Mouse (Mus musculus) CH12.LX (cell line): ENCODE results near the gene Nfatc2. TPM values are rescaled to one million over a fixed set of nuclear protein-coding genes. Genes with fewer than 3 reads are reported as not detected.

Source experiments
- DNase-seq: peaks from one replicate; pipeline ENCODE4 v3.0.0-alpha.2; 2013; ENCODE audit errors: extremely low read depth
- H3K27ac ChIP-seq: 2 replicates; pipeline ENCODE4 v1.5.1; 2012; ENCODE audit warnings: low read depth, mild to moderate bottlenecking, control low read depth, moderate library complexity; ENCODE audit not compliant: insufficient read depth
- H3K27me3 ChIP-seq: replicated peaks from 2 replicates; pipeline ENCODE3; 2012; ENCODE audit warnings: inconsistent platforms
- H3K36me3 ChIP-seq, 2 experiments: replicated peaks in 1 of 2; 2 replicates each; pipeline versions ENCODE3 to v1.6.1; 2012; ENCODE audit warnings: inconsistent platforms in 1 of 2, low read length in 1 of 2, mild to moderate bottlenecking in 1 of 2, mixed read lengths in 1 of 2, moderate library complexity in 1 of 2; ENCODE audit not compliant: control insufficient read depth in 1 of 2, insufficient read depth in 1 of 2
- H3K4me1 ChIP-seq, 2 experiments: 2 replicates each; pipeline ENCODE4 v1.6.1; 2012; ENCODE audit warnings: inconsistent platforms in 1 of 2, moderate library complexity in 1 of 2; ENCODE audit not compliant: insufficient read depth in 2 of 2, control insufficient read depth in 1 of 2
- H3K4me2 ChIP-seq: 2 replicates; pipeline ENCODE4 v1.6.1; 2012; ENCODE audit warnings: low read depth, mild to moderate bottlenecking, control low read depth; ENCODE audit not compliant: poor library complexity, insufficient read depth, severe bottlenecking
- H3K4me3 ChIP-seq, 3 experiments: fragments of 150-350 bp in 1 of 3; sonication (generic) in 1 of 3; replicated peaks in 1 of 3; 2 replicates each; pipeline versions ENCODE3 to v1.5.1; 2011 to 2012; ENCODE audit warnings: low read depth in 2 of 3, low read length in 2 of 3, mild to moderate bottlenecking in 2 of 3, moderate library complexity in 2 of 3, control low read depth in 1 of 3, improper control_type of control experiment in 1 of 3, inconsistent platforms in 1 of 3, mixed read lengths in 1 of 3; ENCODE audit not compliant: poor library complexity in 1 of 3
- H3K79me2 ChIP-seq: replicated peaks from 2 replicates; pipeline ENCODE4 v1.6.1; 2012; ENCODE audit warnings: mild to moderate bottlenecking, moderate library complexity; ENCODE audit not compliant: control insufficient read depth, poor library complexity, insufficient read depth, severe bottlenecking; ENCODE audit errors: extremely low read depth
- H3K9ac ChIP-seq: 2 replicates; pipeline ENCODE4 v1.6.1; 2012; ENCODE audit warnings: low read depth, mild to moderate bottlenecking, control low read depth, moderate library complexity; ENCODE audit not compliant: insufficient read depth
- H3K9me3 ChIP-seq: replicated peaks from 2 replicates; pipeline ENCODE3; 2012; ENCODE audit warnings: low read length, inconsistent platforms, mixed read lengths
- BHLHE40 ChIP-seq: IDR thresholded peaks from 2 replicates; pipeline ENCODE4 v1.6.1; 2011; ENCODE audit warnings: mild to moderate bottlenecking, low read depth, low read length, improper control_type of control experiment
- CHD1 ChIP-seq: IDR thresholded peaks from 2 replicates; pipeline ENCODE4 v1.6.1; 2012; ENCODE audit warnings: low read depth, low read length, improper control_type of control experiment, inconsistent platforms
- ELF1 ChIP-seq: IDR thresholded peaks from 2 replicates; pipeline ENCODE4 v1.6.1; 2014; ENCODE audit warnings: low read depth, mild to moderate bottlenecking, inconsistent platforms, low read length, improper control_type of control experiment
- HCFC1 ChIP-seq: IDR thresholded peaks from 2 replicates; pipeline ENCODE4 v1.6.1; 2012; ENCODE audit warnings: low read depth, mild to moderate bottlenecking, inconsistent platforms, low read length, improper control_type of control experiment
- IRF4 ChIP-seq: IDR thresholded peaks from 2 replicates; pipeline ENCODE4 v1.6.1; 2014; ENCODE audit warnings: low read depth, mild to moderate bottlenecking, inconsistent platforms, low read length, improper control_type of control experiment
- JUN ChIP-seq: IDR thresholded peaks from 2 replicates; pipeline ENCODE4 v1.6.1; 2011; ENCODE audit warnings: low read depth, mild to moderate bottlenecking, low read length, improper control_type of control experiment, moderate library complexity; ENCODE audit not compliant: insufficient read depth
- KAT2A ChIP-seq: IDR thresholded peaks from 2 replicates; pipeline ENCODE4 v1.6.1; 2012; ENCODE audit warnings: low read length, improper control_type of control experiment, inconsistent platforms; ENCODE audit not compliant: insufficient replicate concordance
- MAZ ChIP-seq: IDR thresholded peaks from 2 replicates; pipeline ENCODE4 v1.6.1; 2012; ENCODE audit warnings: low read depth, mild to moderate bottlenecking, inconsistent platforms, low read length, improper control_type of control experiment, moderate library complexity
- MEF2A ChIP-seq: IDR thresholded peaks from 2 replicates; pipeline ENCODE4 v1.6.1; 2014; ENCODE audit warnings: low read depth, mild to moderate bottlenecking, inconsistent platforms, low read length, improper control_type of control experiment, borderline replicate concordance
- MXI1 ChIP-seq: IDR thresholded peaks from 2 replicates; pipeline ENCODE4 v1.6.1; 2011; ENCODE audit warnings: mild to moderate bottlenecking, low read depth, low read length, improper control_type of control experiment
- MYC ChIP-seq: IDR thresholded peaks from 2 replicates; pipeline ENCODE4 v1.6.1; 2011; ENCODE audit warnings: low read depth, mild to moderate bottlenecking, improper control_type of control experiment, low read length
- NELFE ChIP-seq: IDR thresholded peaks from 2 replicates; pipeline ENCODE4 v1.6.1; 2011; ENCODE audit warnings: low read depth, low read length, improper control_type of control experiment
- NRF1 ChIP-seq: IDR thresholded peaks from 2 replicates; pipeline ENCODE4 v1.6.1; 2014; ENCODE audit warnings: low read depth, mild to moderate bottlenecking, inconsistent platforms, low read length, improper control_type of control experiment, moderate library complexity
- PAX5 ChIP-seq: IDR thresholded peaks from 2 replicates; pipeline ENCODE4 v1.6.1; 2012; ENCODE audit warnings: low read length, inconsistent platforms, mixed read lengths
- RAD21 ChIP-seq: IDR thresholded peaks from 2 replicates; pipeline ENCODE4 v1.6.1; 2011; ENCODE audit warnings: low read depth, mild to moderate bottlenecking, low read length, improper control_type of control experiment, moderate library complexity
- TBP ChIP-seq: conservative IDR thresholded peaks from 2 replicates; pipeline ENCODE4 v1.6.1; 2011; ENCODE audit warnings: low read depth, low read length, improper control_type of control experiment
- TCF12 ChIP-seq: IDR thresholded peaks from 2 replicates; pipeline ENCODE4 v1.6.1; 2014; ENCODE audit warnings: low read depth, mild to moderate bottlenecking, inconsistent platforms, low read length, improper control_type of control experiment
- USF1 ChIP-seq: IDR thresholded peaks from 2 replicates; pipeline ENCODE4 v1.6.1; 2014; ENCODE audit warnings: low read depth, mild to moderate bottlenecking, inconsistent platforms, low read length, improper control_type of control experiment
- ZKSCAN1 ChIP-seq: IDR thresholded peaks from 2 replicates; pipeline ENCODE4 v1.6.1; 2012; ENCODE audit warnings: low read depth, inconsistent platforms, low read length, improper control_type of control experiment, borderline replicate concordance
- ZMIZ1 ChIP-seq: IDR thresholded peaks from 2 replicates; pipeline ENCODE4 v1.6.1; 2012; ENCODE audit warnings: low read depth, mild to moderate bottlenecking, inconsistent platforms, low read length, improper control_type of control experiment
- ZNF384 ChIP-seq: IDR thresholded peaks from 2 replicates; pipeline ENCODE4 v1.6.1; 2012; ENCODE audit warnings: low read depth, low read length, improper control_type of control experiment, inconsistent platforms
- dilution Hi-C: fragments of 300-500 bp; cut with MboI; formaldehyde crosslinking; loops from 2 replicates; pipeline ENCODE4 v1.14.3; 2020; ENCODE audit warnings: low sequenced_read_pairs; ENCODE audit not compliant: extremely low pct_unique_long_range_greater_than_20kb, extremely low pct_ligation_motif_present
- in situ Hi-C: fragments of 300-500 bp; cut with MboI; formaldehyde crosslinking; loops from 3 replicates; pipeline ENCODE4 v1.14.3; 2019; ENCODE audit warnings: low sequenced_read_pairs, low pct_ligation_motif_present, low pct_unique_long_range_greater_than_20kb, mixed read lengths
- polyA plus RNA-seq: library from polyadenylated mRNA; unstranded; fragments of >175 nt; gene quantifications from 2 replicates; pipeline ENCODE4 v1.2.1, GENCODE M21; 2012; ENCODE audit warnings: low read depth; ENCODE audit not compliant: insufficient read length
- total RNA-seq, 2 experiments: library from RNA; depleted of rRNA; stranded (reverse); fragments of 300-350 nt in 1 of 2; fragments of >200 nt in 1 of 2; gene quantifications; 2 replicates each; pipeline ENCODE4 v1.2.3; 2012 to 2014

Nfatc2 gene
- total and polyA plus RNA-seq, 3 experiments: 1.8 to 4.8 (median 3.6) TPM

DNA sequence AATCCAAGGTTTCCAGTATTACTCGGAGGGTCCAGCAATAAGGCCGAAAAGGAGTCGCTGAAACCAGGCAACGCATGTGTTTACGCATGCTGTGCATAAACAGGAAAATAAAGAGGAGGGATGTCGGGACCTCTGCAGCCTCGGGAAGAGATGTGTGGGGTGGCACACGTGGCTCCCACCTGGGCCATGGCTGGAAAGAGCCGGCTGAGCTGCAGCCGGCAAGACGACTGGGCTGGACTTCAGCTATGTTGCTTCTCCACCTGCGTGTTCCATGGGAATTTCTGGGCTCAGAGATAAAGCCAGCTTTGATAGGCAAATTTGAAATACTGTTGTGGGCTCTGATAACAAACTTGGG, 907 bp upstream of the Nfatc2 start:
- TF ChIP-seq TBP: no peak
- no peak for TF ChIP-seq KAT2A
- TF ChIP-seq MXI1: no peak
- no peak for TF ChIP-seq CHD1
- no peak for TF ChIP-seq NELFE
- TF ChIP-seq PAX5: no peak
- no peak for TF ChIP-seq ZNF384
- no peak for TF ChIP-seq JUN
- no peak for TF ChIP-seq NRF1
- TF ChIP-seq BHLHE40: no peak
- Histone ChIP-seq H3K9ac (no peak overlapping the region), H3K4me2 (no peak overlapping the region), H3K4me3 (no peak overlapping the region), H3K79me2 (no peaks in the 10 kb centered on the region), H3K27ac (no peak overlapping the region), H3K36me3 (no peaks in the 10 kb centered on the region), H3K4me1 (peaks cover 0 to 26% of the 10 kb centered on the region in 2 experiments; a peak in 2 of 4 replicates), H3K9me3 (no peaks in the 10 kb centered on the region), H3K27me3 (no peaks in the 10 kb centered on the region)
- dilution Hi-C loops: no loop called here
- in situ Hi-C loops: no loop called here
- no peak for DNase-seq

- TF ChIP-seq MAZ: no peak
- no peak for TF ChIP-seq ZMIZ1
- TF ChIP-seq ELF1: no peak
- TF ChIP-seq, all 38 proteins: peak for 0
- DNase-seq: no peak
- H3K4me2 ChIP-seq: no peak overlapping the region
- no peaks in the 10 kb centered on the region for H3K9me3 ChIP-seq
- in situ Hi-C loops: no loop called here
- H3K79me2 ChIP-seq: no peaks in the 10 kb centered on the region
- peaks cover 2 to 24% of the 10 kb centered on the region in 2 experiments; a peak in 2 of 4 replicates for H3K4me1 ChIP-seq
- dilution Hi-C loops: no loop called here
- H3K4me3 ChIP-seq: no peak overlapping the region
- H3K36me3 ChIP-seq: no peaks in the 10 kb centered on the region
- no peaks in the 10 kb centered on the region for H3K27me3 ChIP-seq
- H3K27ac ChIP-seq: no peak overlapping the region
- no peak overlapping the region for H3K9ac ChIP-seq
Observed at GRCm38 (mm10) chr2:168600750-168601490, 537 bp downstream of the Nfatc2 start.

GRCm38 (mm10) chr2:168595693-168596092, 5.8 kb downstream of the Nfatc2 start:
- Histone ChIP-seq H3K4me2 (no peak overlapping the region), H3K27ac (no peak overlapping the region), H3K27me3 (no peaks in the 10 kb centered on the region), H3K36me3 (no peaks in the 10 kb centered on the region), H3K4me1 (peaks cover 8 to 26% of the 10 kb centered on the region in 2 experiments), H3K9ac (no peak overlapping the region), H3K79me2 (no peaks in the 10 kb centered on the region), H3K4me3 (no peak overlapping the region), H3K9me3 (no peaks in the 10 kb centered on the region)
- TF ChIP-seq IRF4 (no peak), TCF12 (no peak), BHLHE40 (no peak), JUN (no peak), HCFC1 (no peak), MEF2A (no peak), MYC (no peak), KAT2A (no peak), ZKSCAN1 (no peak), USF1 (no peak), RAD21 (no peak)
- no peak for DNase-seq
- in situ Hi-C loops (no loop called here), dilution Hi-C loops (no loop called here)
